Mouse (Mus musculus) adrenal gland, postnatal 36 days (tissue): ENCODE measurements around the gene Ier2. TPM values are rescaled to one million over a fixed set of nuclear protein-coding genes. Genes with fewer than 3 reads are reported as not detected.
"Not testable (repeated sequence)": the region's sequence is repeated elsewhere in the genome, so short reads cannot be mapped to it uniquely, and the experiment has no call there.

Source experiments
- DNase-seq, 2 experiments: peaks; one replicate each; pipeline ENCODE4 v3.0.0; 2021; ENCODE audit warnings: mixed read lengths in 1 of 2
- total RNA-seq, 2 experiments: library from RNA; stranded (reverse); gene quantifications; 2 replicates each; pipeline ENCODE4 v1.2.3; 2021

Gene Ier2
- total RNA-seq, 2 experiments from 2014 or later = 33.9 to 37.4 TPM

DNA sequence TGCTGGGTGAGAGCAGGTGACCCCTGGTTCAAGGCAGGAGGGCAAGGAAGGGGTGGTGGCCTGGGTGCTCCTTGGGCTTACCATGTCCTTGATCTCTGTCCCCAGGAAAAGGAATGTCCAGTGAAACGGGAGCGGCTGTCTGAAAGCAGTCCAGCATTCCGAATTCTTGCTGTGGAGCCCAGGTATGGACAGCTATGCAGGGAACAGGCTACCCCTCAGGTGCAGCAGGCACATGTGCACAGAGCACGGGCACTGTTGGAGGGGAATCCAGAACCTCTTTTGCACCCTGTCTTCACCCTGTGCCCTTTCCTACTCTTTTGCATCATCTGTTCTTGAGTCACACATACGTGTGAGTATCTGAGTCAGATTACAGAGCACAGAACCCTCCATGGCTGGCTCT, 35.6 kb upstream of the Ier2 start:
- no peak for DNase-seq

DNA sequence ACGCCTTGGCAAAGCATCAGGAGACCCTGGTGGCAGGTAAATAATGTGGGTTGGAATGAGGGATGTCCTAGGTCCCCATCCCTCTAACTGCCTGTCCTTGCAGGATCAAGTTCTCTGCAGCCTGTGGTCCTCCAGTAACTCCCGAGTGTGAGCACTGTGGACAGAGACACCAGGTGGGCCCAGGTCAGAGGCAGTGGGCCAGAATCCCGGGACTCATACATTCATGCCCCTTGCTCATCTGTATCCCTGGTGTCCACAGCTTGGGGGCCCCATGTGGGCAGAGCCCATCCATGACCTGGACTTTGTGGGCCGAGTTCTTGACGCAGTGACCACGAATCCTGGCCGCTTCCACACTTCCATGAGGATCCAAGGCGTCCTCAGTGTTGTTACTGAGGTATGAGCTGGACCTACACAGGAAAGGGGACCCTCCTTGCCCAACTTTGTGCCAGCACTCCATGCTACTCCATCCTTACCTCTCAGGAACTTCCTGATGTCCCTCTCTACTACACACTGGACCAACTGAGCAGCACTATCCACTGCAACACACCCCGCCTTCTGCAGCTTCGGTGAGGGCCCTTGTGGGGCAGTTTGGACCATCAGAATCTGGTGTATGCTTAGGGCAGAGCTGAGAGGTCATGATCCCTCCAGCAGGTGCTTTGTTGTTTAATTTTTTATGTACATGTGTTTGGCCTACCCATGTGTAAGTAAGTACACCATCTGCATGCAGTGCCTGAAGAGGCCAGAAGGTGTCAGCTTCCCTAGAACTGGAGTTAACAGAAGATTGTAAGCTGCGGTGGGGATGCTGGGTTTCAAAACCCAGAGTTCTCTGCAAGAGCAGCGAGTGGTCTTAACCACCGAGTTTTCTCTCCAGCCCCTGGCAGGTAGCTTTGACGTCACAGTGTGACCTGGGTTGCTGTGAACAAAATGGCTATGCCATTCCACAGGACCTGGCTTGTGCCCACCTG, 34.8 kb upstream of the Ier2 start:
- no peak for DNase-seq

DNA sequence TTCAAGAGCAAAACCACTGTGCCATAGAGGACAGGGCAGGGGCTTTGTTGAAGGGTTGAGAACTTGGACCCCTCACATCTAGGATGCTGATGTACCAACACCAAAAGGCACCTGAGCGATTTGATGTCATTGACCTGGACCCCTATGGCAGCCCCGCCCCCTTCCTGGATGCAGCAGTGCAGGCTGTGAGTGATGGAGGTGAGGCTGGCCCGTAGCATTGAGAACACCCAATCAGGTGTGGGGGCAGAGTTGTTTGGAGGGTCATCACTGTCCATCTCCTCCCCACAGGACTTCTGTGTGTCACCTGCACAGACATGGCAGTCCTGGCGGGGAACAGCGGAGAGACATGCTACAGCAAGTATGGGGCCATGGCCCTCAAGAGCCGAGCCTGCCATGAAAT, 32.5 kb upstream of the Ier2 start:
- DNase-seq = no peak

GRCm38 (mm10) chr8:84693332-84693731, 30.7 kb upstream of the Ier2 start:
- no peak for DNase-seq

- DNase-seq = peak; percentile 90 to 91
Observed at GRCm38 (mm10) chr8:84689091-84689915, 26.7 kb upstream of the Ier2 start.

GRCm38 (mm10) chr8:84687705-84688100, 25.1 kb upstream of the Ier2 start, which contains the start of gene Nacc1:
Nacc1 (minus strand) TSS chr8:84687862.
- peak; percentile 94 to 97 for DNase-seq

DNA sequence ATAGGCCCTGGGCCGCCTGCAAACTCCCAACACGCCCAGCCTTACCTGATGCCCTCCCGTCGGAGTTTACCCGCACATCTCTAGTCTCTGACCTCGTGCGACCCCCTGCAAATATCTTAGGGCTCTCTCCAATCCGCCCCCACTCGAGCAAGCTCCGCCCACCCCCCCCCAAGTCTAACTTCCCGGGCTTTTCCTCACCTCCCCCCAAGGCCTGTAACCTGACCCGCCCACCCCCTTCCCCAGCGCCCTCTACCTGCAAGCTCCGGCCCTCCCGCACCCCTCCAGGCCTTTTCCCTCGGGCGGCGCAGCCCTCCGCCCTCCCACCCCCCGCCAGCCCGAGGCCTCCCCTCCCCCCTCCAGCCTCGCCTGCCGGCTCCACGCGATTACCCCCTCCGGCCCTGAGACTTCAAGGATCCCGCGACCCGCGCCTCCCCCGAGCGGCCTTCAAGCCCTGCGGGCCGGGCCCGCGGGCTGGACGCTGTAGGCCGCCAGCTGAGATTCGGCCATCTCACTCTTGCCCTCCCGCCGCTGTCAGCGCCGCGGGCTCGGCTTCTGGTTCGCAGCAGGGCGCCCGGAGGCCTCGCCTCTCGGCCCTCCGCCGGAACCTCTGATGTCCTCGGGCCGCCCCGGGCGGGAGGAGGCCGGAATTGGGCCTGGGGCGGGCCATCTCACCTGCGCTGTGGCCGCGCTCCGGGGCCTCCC, 24.5 kb upstream of the Ier2 start:
- peak; percentile 54 to 56 for DNase-seq

- peak; percentile 60 to 65 for DNase-seq
Observed at GRCm38 (mm10) chr8:84686191-84687002, 23.7 kb upstream of the Ier2 start, which contains the start of gene Trmt1. Trmt1 (plus strand) TSS chr8:84686307.

DNA sequence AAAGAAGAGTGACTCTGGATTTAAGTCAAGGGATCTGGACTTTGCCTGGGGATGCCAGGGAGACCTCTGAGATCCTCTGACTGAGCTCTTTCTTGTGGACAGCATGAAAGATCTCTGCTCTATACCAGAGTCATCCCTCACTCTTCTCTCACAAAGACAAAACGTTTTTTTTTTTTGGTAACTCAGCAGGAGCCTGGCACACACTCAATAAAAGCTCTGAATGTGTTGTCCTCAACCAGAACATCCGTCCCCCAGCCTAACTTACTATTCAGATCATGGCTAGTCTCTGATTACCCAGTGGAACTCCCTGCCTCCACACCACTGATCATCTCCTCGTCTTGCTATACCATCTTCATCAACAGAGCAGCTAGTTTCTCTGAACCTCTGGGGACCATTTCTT, 21.9 kb upstream of the Ier2 start:
- DNase-seq = no peak

DNA sequence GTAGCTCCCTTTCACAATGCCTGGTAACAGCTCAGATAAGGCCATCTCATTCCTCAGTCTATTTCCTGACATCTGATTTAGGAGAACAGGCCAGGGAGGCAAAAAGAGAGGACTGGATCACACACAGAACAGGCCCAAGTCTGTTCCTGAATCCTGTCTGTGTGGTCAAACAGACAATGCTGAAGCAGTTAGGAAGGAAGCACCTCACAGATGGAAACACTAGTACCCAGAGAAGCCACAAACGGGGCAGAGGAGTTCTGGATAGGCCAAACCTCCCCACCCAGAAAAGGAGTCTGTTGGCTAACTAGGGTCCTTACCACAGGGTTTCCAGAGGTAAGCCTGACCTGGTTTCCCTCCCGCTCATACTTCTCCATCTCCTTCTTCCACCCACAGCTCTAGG, 19.6 kb upstream of the Ier2 start:
- DNase-seq = no peak

DNA sequence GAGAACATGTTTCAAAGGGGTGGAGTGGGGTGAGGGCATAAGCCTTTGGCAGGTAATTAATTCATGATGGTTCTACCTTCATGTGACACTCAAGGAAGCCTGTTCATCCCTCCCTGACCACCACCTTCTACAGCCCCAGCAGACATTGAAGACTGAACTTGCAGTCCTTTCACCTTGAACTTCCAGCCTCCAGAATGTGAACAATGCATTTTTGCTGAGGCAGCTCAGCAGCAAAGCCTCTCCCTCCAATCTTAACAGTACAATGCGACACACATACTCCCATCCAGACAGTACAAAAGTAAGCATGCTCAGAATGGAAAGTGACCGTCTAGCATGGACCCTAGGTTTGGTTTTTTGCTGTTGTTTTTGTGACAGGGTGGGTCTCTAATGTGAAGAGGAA, 18.8 kb upstream of the Ier2 start:
- DNase-seq = no peak

- DNase-seq = no peak
Observed at GRCm38 (mm10) chr8:84677305-84677704, 14.7 kb upstream of the Ier2 start.

DNA sequence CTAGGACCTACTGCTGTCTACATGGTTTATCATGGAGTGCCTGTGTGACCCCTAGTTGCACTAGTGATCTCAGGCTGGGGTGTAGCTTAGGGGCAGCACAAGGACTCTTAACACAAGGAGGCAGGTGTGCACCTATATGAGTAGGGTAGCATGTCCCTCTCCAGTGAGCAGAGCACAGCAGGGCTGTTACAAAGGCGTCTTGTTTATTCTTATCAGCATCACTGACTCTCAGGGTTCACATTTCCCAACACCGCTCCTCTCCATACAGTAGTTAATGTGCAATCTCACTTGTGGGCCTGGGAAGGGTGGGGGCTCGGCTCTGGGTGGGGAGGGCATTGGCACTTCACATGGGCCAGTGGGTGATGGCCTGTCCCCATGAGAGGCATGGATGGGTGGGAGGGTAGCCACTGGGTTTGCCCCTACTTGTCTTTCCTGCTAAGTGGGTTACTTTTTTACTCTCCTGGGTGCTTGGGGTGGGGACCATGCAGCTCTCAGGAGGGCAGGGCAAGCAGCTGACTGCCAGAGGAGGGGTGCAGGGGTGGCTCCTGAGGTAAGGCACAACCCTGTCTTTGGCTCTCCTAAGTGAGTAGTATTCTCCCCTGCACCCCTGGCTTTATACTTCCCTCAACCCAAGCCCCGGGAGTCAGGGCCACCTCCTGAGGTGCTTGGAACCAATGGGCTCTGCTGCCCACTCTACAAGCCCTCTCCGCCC, 7.8 kb upstream of the Ier2 start:
- not testable (repeated sequence) for DNase-seq

GRCm38 (mm10) chr8:84668731-84669485, 6.3 kb upstream of the Ier2 start:
- DNase-seq = no peak

- no peak for DNase-seq
Observed at GRCm38 (mm10) chr8:84668081-84668480, 5.4 kb upstream of the Ier2 start.

- no peak for DNase-seq
Observed at GRCm38 (mm10) chr8:84665385-84665893, 2.8 kb upstream of the Ier2 start.

DNA sequence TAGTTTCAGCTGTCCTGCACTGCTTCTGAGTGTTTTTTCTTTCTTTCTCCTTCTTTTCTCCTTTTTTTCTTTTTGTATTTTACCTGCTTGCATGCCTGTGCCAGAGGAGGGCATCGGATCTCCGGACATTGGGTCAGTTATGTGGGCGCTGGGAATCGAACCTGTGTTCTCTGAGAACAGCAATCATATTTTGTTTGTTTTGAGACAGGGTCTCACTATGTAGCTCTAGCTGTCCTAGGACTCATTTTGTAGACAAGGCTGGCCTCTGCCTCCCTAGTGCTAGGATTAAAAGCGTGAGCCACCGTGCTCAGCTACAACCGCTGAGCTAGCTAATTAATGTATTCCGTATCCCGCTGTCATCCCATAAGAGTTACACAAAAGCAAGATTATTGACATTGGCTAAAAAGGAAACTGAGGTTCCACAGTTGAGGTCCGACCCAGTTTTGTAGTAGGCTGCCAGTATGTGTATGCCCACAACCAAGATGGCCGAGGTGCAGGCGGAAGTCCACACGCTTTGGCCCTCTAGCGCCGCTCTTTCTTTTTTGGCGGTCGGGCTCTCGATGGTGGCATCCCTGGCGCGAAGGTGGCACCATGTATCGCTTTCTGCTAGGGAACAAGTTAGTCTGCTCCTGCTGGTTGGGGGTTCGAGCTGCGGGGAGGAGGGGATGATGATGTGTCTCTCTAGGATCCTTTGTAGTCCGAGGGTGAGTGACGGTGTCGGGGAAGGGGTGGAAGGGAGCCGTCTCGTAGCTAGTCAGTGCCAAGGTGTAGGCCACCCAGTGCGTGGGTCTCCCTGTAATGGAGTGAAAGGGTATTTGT, 2.1 kb upstream of the Ier2 start:
- DNase-seq = peak; percentile 87

GRCm38 (mm10) chr8:84663483-84664327, 1.1 kb upstream of the Ier2 start:
- DNase-seq = peak; percentile 97 to 98
